Mouse (Mus musculus): Measurements from ENCODE around the gene C1qc. TPM values are rescaled to one million over a fixed set of nuclear protein-coding genes. Genes with fewer than 3 reads are reported as not detected.

Gene C1qc
- polyA plus RNA-seq, 1 experiment from 2014 or later = 7.4 TPM

- Histone ChIP-seq H3K9ac (ENCODE audit: low read depth, low read length) (no peak overlapping the region), H3K4me1 (ENCODE audit: control insufficient read depth, insufficient read depth, low read length) (peaks cover 4% of the 10 kb centered on the region; the same call in 1 of the 2 replicates)
Observed at GRCm38 (mm10) chr4:136868371-136868770, 24.5 kb downstream of the C1qc start.

GRCm38 (mm10) chr4:136867690-136868345, 25.0 kb downstream of the C1qc start:
- no peaks in the 10 kb centered on the region for H3K9me3 ChIP-seq (replicated peaks; ENCODE audit: control insufficient read depth, low read length)
- H3K4me2 ChIP-seq = no peak overlapping the region
- no peak for ATAC-seq (replicated peaks; ENCODE audit: insufficient number of reproducible peaks, low FRiP score, low TSS enrichment)
- peaks cover 4% of the 10 kb centered on the region; the same call in 1 of the 2 replicates for H3K4me1 ChIP-seq (ENCODE audit: control insufficient read depth, insufficient read depth, low read length)
- no peak overlapping the region for H3K27ac ChIP-seq (ENCODE audit: low read depth, low read length)
- H3K36me3 ChIP-seq (ENCODE audit: control insufficient read depth, insufficient read depth, low read length) = no peaks in the 10 kb centered on the region
- H3K27me3 ChIP-seq (ENCODE audit: control insufficient read depth, insufficient read depth, low read length) = peaks cover 63% of the 10 kb centered on the region
- no peak overlapping the region for H3K9ac ChIP-seq (ENCODE audit: low read depth, low read length)
- 16% methylated on average over 10 of the region's 12 CpGs for WGBS (ENCODE audit: insufficient replicate concordance)
- no peak overlapping the region for H3K4me3 ChIP-seq (ENCODE audit: low read depth, low read length)

More at GRCm38 (mm10) chr4:136868371-136868770, 24.5 kb downstream of the C1qc start:
- no peaks in the 10 kb centered on the region for H3K9me3 ChIP-seq (replicated peaks; ENCODE audit: control insufficient read depth, low read length)
- H3K27ac ChIP-seq (ENCODE audit: low read depth, low read length) = no peak overlapping the region
- 77% methylated on average over 6 of the region's 6 CpGs for WGBS (ENCODE audit: insufficient replicate concordance)
- H3K36me3 ChIP-seq (ENCODE audit: control insufficient read depth, insufficient read depth, low read length) = no peaks in the 10 kb centered on the region
- no peak overlapping the region for H3K4me3 ChIP-seq (ENCODE audit: low read depth, low read length)
- H3K4me2 ChIP-seq = no peak overlapping the region
- peaks cover 58% of the 10 kb centered on the region for H3K27me3 ChIP-seq (ENCODE audit: control insufficient read depth, insufficient read depth, low read length)
- no peak for ATAC-seq (replicated peaks; ENCODE audit: insufficient number of reproducible peaks, low FRiP score, low TSS enrichment)

- H3K4me3 ChIP-seq (ENCODE audit: low read depth, low read length) = no peak overlapping the region
- peaks cover 4% of the 10 kb centered on the region; the same call in 1 of the 2 replicates for H3K4me1 ChIP-seq (ENCODE audit: control insufficient read depth, insufficient read depth, low read length)
- no peaks in the 10 kb centered on the region for H3K36me3 ChIP-seq (ENCODE audit: control insufficient read depth, insufficient read depth, low read length)
- H3K27me3 ChIP-seq (ENCODE audit: control insufficient read depth, insufficient read depth, low read length) = peaks cover 74% of the 10 kb centered on the region
- ATAC-seq (replicated peaks; ENCODE audit: insufficient number of reproducible peaks, low FRiP score, low TSS enrichment) = no peak
- H3K9ac ChIP-seq (ENCODE audit: low read depth, low read length) = no peak overlapping the region
- no peak overlapping the region for H3K27ac ChIP-seq (ENCODE audit: low read depth, low read length)
- no peak overlapping the region for H3K4me2 ChIP-seq
- no peaks in the 10 kb centered on the region for H3K9me3 ChIP-seq (replicated peaks; ENCODE audit: control insufficient read depth, low read length)
- WGBS (ENCODE audit: insufficient replicate concordance) = 77% methylated on average over 5 of the region's 5 CpGs
Observed at GRCm38 (mm10) chr4:136865531-136865930, 27.3 kb downstream of the C1qc start.

GRCm38 (mm10) chr4:136864751-136865470, 28.0 kb downstream of the C1qc start:
- no peaks in the 10 kb centered on the region for H3K9me3 ChIP-seq (replicated peaks; ENCODE audit: control insufficient read depth, low read length)
- no peaks in the 10 kb centered on the region for H3K36me3 ChIP-seq (ENCODE audit: control insufficient read depth, insufficient read depth, low read length)
- H3K4me1 ChIP-seq (ENCODE audit: control insufficient read depth, insufficient read depth, low read length) = peaks cover 4% of the 10 kb centered on the region; the same call in 1 of the 2 replicates
- no peak overlapping the region for H3K27ac ChIP-seq (ENCODE audit: low read depth, low read length)
- ATAC-seq (replicated peaks; ENCODE audit: insufficient number of reproducible peaks, low FRiP score, low TSS enrichment) = no peak
- H3K9ac ChIP-seq (ENCODE audit: low read depth, low read length) = no peak overlapping the region
- H3K4me3 ChIP-seq (ENCODE audit: low read depth, low read length) = no peak overlapping the region
- H3K4me2 ChIP-seq = no peak overlapping the region
- WGBS (ENCODE audit: insufficient replicate concordance) = 16% methylated on average over 15 of the region's 15 CpGs
- H3K27me3 ChIP-seq (ENCODE audit: control insufficient read depth, insufficient read depth, low read length) = peaks cover 74% of the 10 kb centered on the region

DNA sequence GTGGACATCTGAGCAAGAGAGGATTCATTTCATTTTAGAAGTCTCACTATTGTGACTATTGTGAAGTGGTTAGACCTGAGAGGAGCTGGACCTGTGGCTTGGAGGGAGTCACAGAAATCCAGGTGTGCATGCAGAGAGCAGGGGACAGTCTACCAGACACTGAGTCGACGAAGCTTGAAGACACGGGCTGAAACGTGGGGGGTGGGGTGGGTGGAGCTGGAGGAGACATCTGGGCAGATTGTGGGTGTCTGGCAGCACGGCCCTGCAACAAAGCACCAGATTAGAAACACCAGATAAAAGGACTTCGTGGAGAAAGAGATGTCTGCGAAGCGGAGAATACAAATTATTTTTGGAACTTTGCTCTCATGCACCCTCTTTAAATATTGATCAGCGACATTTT, 29.3 kb downstream of the C1qc start:
- WGBS (ENCODE audit: insufficient replicate concordance) = 32% methylated on average over 9 of the region's 9 CpGs
- H3K27ac ChIP-seq (ENCODE audit: low read depth, low read length) = no peak overlapping the region
- H3K27me3 ChIP-seq (ENCODE audit: control insufficient read depth, insufficient read depth, low read length) = peaks cover 77% of the 10 kb centered on the region

DNA sequence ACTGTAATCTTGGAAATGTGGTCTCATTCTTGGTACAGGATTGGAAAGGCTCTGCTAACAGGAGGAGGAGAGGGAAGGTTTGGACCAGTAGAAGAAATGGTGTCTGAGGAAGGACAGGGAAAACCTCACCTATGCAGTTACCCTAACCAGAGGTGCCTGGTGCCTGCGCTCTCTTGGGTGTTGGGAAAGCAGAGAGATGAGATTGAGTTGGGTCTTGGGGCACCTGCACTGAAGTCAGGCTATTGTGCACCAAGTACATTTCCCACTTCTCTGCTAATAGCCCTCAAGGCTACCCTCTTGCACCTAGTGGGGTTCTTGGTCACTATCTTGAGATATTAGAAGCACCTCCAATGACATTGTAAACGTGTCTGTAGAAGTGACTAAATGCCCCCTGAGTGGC, 30.5 kb downstream of the C1qc start:
- Histone ChIP-seq H3K27me3 (ENCODE audit: control insufficient read depth, insufficient read depth, low read length) (peaks cover 83% of the 10 kb centered on the region), H3K36me3 (ENCODE audit: control insufficient read depth, insufficient read depth, low read length) (no peaks in the 10 kb centered on the region), H3K9me3 (replicated peaks; ENCODE audit: control insufficient read depth, low read length) (no peaks in the 10 kb centered on the region), H3K4me1 (ENCODE audit: control insufficient read depth, insufficient read depth, low read length) (peaks cover 4% of the 10 kb centered on the region; the same call in 1 of the 2 replicates), H3K4me2 (no peak overlapping the region), H3K4me3 (ENCODE audit: low read depth, low read length) (no peak overlapping the region), H3K9ac (ENCODE audit: low read depth, low read length) (no peak overlapping the region), H3K27ac (ENCODE audit: low read depth, low read length) (no peak overlapping the region)
- 42% methylated on average over 2 of the region's 2 CpGs for WGBS (ENCODE audit: insufficient replicate concordance)
- no peak for ATAC-seq (replicated peaks; ENCODE audit: insufficient number of reproducible peaks, low FRiP score, low TSS enrichment)

More for the DNA sequence above, 29.3 kb downstream of the C1qc start:
- Histone ChIP-seq H3K4me2 (no peak overlapping the region), H3K9me3 (replicated peaks; ENCODE audit: control insufficient read depth, low read length) (no peaks in the 10 kb centered on the region), H3K36me3 (ENCODE audit: control insufficient read depth, insufficient read depth, low read length) (no peaks in the 10 kb centered on the region), H3K4me3 (ENCODE audit: low read depth, low read length) (no peak overlapping the region), H3K4me1 (ENCODE audit: control insufficient read depth, insufficient read depth, low read length) (peaks cover 4% of the 10 kb centered on the region; the same call in 1 of the 2 replicates), H3K9ac (ENCODE audit: low read depth, low read length) (no peak overlapping the region)
- ATAC-seq (replicated peaks; ENCODE audit: insufficient number of reproducible peaks, low FRiP score, low TSS enrichment) = no peak

DNA sequence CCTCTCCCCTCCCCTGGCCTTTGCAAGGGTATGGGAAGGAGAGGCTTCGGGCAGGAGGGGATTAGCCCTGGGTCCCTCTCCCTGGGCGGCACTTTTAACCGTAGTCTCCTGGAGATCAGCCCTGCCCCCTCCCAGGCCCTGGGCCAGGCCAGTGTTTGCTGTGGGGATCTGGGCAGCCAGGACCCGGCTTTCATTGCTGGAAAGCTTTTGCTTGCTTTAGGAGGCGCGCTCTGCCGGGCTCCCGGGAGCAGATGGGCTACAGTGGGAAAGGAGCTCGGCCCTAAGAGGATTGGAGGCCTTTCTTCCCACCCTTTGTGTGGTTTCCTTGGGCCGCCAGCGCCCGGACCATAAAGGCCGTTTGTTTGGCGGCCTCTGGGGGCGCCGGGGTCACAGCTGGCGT, 31.1 kb downstream of the C1qc start:
- Histone ChIP-seq H3K36me3 (ENCODE audit: control insufficient read depth, insufficient read depth, low read length) (no peaks in the 10 kb centered on the region), H3K27me3 (ENCODE audit: control insufficient read depth, insufficient read depth, low read length) (peaks cover 77% of the 10 kb centered on the region), H3K9ac (ENCODE audit: low read depth, low read length) (no peak overlapping the region), H3K4me1 (ENCODE audit: control insufficient read depth, insufficient read depth, low read length) (peaks cover 4% of the 10 kb centered on the region; the same call in 1 of the 2 replicates), H3K4me2 (no peak overlapping the region), H3K4me3 (ENCODE audit: low read depth, low read length) (no peak overlapping the region), H3K9me3 (replicated peaks; ENCODE audit: control insufficient read depth, low read length) (no peaks in the 10 kb centered on the region), H3K27ac (ENCODE audit: low read depth, low read length) (no peak overlapping the region)
- no peak for ATAC-seq (replicated peaks; ENCODE audit: insufficient number of reproducible peaks, low FRiP score, low TSS enrichment)
- 6% methylated on average over 17 of the region's 17 CpGs for WGBS (ENCODE audit: insufficient replicate concordance)

GRCm38 (mm10) chr4:136860022-136860421, 32.8 kb downstream of the C1qc start:
- WGBS (ENCODE audit: insufficient replicate concordance) = 77% methylated on average over 7 of the region's 7 CpGs
- H3K9ac ChIP-seq (ENCODE audit: low read depth, low read length) = no peak overlapping the region
- no peak overlapping the region for H3K4me3 ChIP-seq (ENCODE audit: low read depth, low read length)
- no peaks in the 10 kb centered on the region for H3K36me3 ChIP-seq (ENCODE audit: control insufficient read depth, insufficient read depth, low read length)
- no peak for ATAC-seq (replicated peaks; ENCODE audit: insufficient number of reproducible peaks, low FRiP score, low TSS enrichment)
- peaks cover 73% of the 10 kb centered on the region for H3K27me3 ChIP-seq (ENCODE audit: control insufficient read depth, insufficient read depth, low read length)
- no peaks in the 10 kb centered on the region for H3K9me3 ChIP-seq (replicated peaks; ENCODE audit: control insufficient read depth, low read length)
- no peak overlapping the region for H3K4me2 ChIP-seq
- no peak overlapping the region for H3K27ac ChIP-seq (ENCODE audit: low read depth, low read length)
- peaks cover 3% of the 10 kb centered on the region; the same call in 1 of the 2 replicates for H3K4me1 ChIP-seq (ENCODE audit: control insufficient read depth, insufficient read depth, low read length)

Measured in heart, embryonic 11.5 days (tissue).